Mouse (Mus musculus): Measurements from ENCODE around the gene Tmem132b. TPM values are rescaled to one million over a fixed set of nuclear protein-coding genes. Genes with fewer than 3 reads are reported as not detected.

The Tmem132b gene
- total RNA-seq, 2 experiments from 2014 or later: not detected

DNA sequence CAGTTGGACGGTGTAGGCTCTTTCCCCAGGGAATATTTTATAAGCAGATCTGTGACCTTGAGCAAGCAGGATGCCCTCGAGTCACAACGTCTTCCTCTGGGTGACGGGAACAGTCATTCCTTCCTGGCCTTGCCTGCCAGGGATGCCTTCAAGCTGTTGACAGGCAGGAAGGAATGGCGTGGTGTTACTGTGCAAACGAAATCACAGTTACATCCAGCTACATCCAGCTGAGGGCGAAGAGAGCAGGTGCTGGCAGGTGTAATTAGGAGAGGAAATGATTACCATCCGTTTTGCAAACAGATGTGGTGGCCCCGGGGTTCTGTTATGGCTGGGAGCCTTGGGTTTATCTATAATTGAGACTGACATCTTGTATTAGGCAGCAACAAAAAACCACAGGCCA, 205.5 kb downstream of the Tmem132b start:
- intact Hi-C loops (cut with DNase I): no loop called here
- no peak for DNase-seq (ENCODE audit: low spot score)

DNA sequence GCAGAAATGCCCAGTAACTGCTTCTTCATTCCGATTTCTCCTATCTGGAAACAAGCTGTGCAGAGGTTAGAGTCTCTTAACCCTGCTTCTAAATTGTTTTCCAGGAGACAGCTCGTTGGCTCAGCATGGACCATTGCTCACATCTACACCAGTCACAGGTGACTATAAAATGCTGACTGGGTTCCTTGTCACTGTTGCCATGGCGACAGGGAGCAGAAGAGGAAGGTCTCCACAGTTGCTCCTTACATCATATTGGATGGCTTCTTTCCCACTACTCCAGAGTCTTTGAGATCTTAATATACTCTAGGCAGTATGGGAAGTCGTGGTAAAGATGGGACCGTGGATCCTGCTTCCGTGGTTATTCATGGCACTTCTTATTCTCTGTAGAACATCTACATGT, 211.9 kb downstream of the Tmem132b start:
- no peak for DNase-seq (ENCODE audit: low spot score)
- intact Hi-C loops (cut with DNase I): no loop called here

- intact Hi-C loops (cut with DNase I): no loop called here
- no peak for DNase-seq (ENCODE audit: low spot score)
Observed at GRCm38 (mm10) chr5:125745727-125746126, 214.2 kb downstream of the Tmem132b start.

GRCm38 (mm10) chr5:125751481-125751880, 219.9 kb downstream of the Tmem132b start:
- DNase-seq (ENCODE audit: low spot score): no peak
- intact Hi-C loops (cut with DNase I): no loop called here

DNA sequence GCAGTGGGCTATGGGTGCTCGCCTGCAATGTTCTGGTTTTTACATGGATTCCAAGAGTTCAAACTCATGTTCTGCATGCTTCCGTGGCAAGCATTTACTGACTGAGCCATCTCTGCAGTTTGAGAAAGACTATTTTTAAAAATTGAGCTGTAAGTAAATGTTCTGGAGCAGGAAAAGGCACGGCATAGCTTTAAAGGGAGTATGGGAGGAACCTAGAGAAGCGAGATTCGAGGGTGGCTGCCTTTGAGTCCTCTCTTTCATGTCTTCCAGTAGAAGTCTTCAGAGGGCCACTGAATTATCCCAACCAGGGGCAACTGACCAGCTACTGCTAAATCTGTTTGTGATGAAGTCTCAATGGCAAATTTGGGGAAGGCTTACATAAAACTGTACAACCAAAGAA, 221.0 kb downstream of the Tmem132b start:
- DNase-seq (ENCODE audit: low spot score): no peak
- intact Hi-C loops (cut with DNase I): no loop called here

- intact Hi-C loops (cut with DNase I): no loop called here
- no peak for DNase-seq (ENCODE audit: low spot score)
Observed at GRCm38 (mm10) chr5:125756987-125757530, 225.5 kb downstream of the Tmem132b start.

DNA sequence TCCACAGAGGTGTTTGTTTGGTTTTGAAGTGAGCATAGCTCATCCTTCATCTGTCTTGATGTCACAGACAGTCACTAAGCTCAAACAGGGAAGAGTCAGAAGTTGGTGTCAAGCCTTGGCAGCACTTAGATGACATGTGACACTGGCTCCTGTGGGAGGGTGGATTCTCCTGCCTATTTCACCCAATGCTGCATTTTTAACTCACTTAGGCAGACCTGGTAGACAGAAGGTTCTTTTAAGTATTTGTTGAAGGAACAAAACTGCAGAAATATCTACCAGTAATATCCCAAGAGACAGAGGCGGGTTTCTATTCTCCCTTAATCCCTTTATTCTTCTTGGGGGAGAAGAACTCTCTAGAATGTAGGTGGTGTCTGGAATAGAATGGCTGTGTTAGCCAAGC, 226.9 kb downstream of the Tmem132b start:
- DNase-seq (ENCODE audit: low spot score): no peak
- intact Hi-C loops (cut with DNase I): no loop called here

GRCm38 (mm10) chr5:125766941-125767340, 235.4 kb downstream of the Tmem132b start:
- intact Hi-C loops (cut with DNase I): no loop called here
- no peak for DNase-seq (ENCODE audit: low spot score)

DNA sequence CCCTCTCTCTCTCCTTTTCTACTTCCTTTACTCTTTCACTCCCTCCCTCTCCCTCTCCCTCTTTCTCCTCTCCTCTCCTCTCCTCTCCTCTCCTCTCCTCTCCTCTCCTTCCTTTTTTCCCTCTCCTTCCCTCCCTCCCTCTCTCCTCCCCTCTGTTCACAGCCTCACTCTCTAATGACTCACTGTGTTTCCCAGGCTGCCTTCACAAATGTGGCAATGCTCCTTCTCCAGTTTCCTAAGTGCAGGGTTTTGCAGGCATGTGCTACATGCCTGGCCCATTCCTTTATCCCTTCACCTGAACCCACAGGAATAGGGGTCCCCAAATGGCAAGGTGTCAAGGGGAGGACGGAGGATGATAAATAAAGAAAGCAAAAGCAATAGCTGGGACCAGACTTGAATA, 236.4 kb downstream of the Tmem132b start:
- intact Hi-C loops (cut with DNase I): no loop called here
- DNase-seq (ENCODE audit: low spot score): no peak

DNA sequence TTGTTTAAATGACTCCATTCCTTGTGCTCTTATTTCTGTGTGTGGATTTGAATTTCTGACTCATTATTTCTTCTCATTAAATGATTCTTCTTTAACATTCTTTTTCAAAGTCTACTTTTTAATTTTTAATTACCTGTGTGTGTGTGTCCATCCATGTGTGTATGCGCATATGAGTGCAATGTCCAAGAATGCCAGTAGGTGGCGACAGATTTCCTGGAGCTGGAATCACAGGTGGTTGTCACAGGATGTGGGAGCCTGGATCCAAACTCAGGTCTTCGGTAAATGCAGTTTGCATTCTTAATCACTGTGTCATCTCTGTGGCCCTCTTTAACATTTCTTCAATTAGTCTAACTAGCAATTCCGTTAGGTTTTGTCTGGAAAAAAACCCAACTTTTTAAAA, 240.7 kb downstream of the Tmem132b start:
- DNase-seq (ENCODE audit: low spot score): no peak
- intact Hi-C loops (cut with DNase I): no loop called here

GRCm38 (mm10) chr5:125772756-125773155, 241.2 kb downstream of the Tmem132b start:
- intact Hi-C loops (cut with DNase I): no loop called here
- DNase-seq (ENCODE audit: low spot score): no peak

GRCm38 (mm10) chr5:125780332-125780731, 248.8 kb downstream of the Tmem132b start:
- no peak for DNase-seq (ENCODE audit: low spot score)
- intact Hi-C loops (cut with DNase I): no loop called here

GRCm38 (mm10) chr5:125792643-125793042, 261.1 kb downstream of the Tmem132b start:
- no peak for DNase-seq (ENCODE audit: low spot score)
- intact Hi-C loops (cut with DNase I): no loop called here

- DNase-seq (ENCODE audit: low spot score): no peak
- intact Hi-C loops (cut with DNase I): no loop called here
Observed at GRCm38 (mm10) chr5:125794318-125794717, 262.7 kb downstream of the Tmem132b start.

GRCm38 (mm10) chr5:125799622-125800021, 268.0 kb downstream of the Tmem132b start:
- DNase-seq (ENCODE audit: low spot score): no peak
- intact Hi-C loops (cut with DNase I): no loop called here

DNA sequence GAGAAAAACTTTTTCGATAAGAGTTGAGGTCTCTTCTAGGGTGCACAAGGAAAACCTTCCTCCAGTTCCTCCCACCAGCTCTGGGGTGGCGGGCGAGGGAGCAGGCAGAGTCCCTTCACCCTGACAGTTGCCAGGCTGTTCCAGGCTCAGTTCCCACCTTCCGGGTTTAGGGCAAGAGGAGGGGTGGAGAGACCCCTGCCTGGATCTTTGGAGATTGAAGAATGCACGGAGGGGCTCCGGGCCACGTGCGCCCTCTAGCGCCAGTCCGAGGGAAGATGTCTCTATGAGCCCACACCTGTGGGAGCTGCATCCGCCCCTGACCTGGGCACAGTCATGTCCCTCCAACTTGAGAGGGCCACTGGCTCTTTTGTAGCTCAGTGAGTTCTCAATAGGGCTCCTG, 268.5 kb downstream of the Tmem132b start:
- intact Hi-C loops (cut with DNase I): no loop called here
- no peak for DNase-seq (ENCODE audit: low spot score)

- DNase-seq (ENCODE audit: low spot score): no peak
- intact Hi-C loops (cut with DNase I): no loop called here
Observed at GRCm38 (mm10) chr5:125802801-125803200, 271.2 kb downstream of the Tmem132b start.

GRCm38 (mm10) chr5:125805327-125805726, 273.8 kb downstream of the Tmem132b start:
- no peak for DNase-seq (ENCODE audit: low spot score)
- intact Hi-C loops (cut with DNase I): no loop called here

DNA sequence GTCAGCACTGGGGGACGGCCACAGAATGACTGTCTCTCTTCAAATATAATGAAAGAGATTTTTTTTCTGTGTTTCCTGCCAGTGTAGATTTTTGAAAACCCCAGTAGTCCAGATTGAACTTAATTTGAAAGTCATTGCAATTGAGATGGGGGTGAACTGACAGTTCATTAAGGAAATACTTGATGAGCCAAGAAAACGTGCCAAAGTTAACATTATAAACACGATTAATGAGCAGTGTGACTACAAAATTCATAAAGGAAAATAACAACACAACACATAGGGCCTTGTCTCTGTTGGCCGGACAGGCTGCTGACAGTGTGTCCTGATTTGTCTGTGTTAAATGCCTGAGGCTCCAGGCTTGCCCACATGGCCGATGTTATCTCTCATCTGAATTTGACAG, 276.3 kb downstream of the Tmem132b start:
- intact Hi-C loops (cut with DNase I): no loop called here
- no peak for DNase-seq (ENCODE audit: low spot score)

DNA sequence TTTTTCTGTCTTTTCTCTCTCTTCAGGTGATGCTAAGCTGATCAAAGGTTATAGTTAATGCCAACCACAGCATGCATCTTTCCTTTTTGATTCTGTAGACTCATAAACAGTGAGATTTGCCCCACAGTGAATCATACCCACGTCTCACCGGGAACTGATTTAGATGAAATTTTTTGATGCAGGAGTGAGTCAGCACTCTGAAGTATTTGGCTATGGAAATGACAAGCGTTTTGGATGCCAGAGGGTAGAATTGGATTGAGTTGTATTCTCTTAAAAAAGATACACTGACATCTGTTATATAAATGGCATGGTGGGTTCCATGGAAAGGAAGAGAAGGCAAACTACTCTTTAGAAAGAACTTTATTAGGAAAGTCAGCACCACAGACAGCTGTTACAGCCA, 297.8 kb downstream of the Tmem132b start:
- intact Hi-C loops (cut with DNase I): no loop called here
- DNase-seq (ENCODE audit: low spot score): no peak

DNA sequence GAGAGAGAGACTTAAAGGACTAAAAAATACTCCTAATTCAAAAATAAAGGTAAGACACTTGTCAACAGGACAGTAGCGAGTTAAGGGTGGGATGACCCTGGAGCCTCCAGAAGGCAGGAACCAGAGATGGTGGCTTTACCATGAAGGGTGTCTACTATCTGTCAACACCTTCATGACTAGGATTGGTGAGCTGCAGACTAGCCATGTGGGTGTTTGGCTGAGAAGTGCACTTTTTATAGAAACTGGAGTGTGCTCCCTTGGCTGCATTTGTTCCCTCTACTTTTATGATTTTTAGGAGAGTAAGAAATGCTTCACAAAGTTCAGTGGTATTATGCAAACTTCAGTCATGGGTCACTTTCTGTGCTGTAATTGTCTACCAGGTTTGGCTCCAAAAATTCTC, 304.3 kb downstream of the Tmem132b start:
- no peak for DNase-seq (ENCODE audit: low spot score)
- intact Hi-C loops (cut with DNase I): no loop called here

GRCm38 (mm10) chr5:125836761-125837160, 305.2 kb downstream of the Tmem132b start:
- no peak for DNase-seq (ENCODE audit: low spot score)
- intact Hi-C loops (cut with DNase I): no loop called here

Measured in heart, postnatal 25 days (tissue).